Mouse (Mus musculus): ENCODE measurements at regions not wholly inside any gene's neighbourhood (a gene's known extent, or its start where the extent isn't known, plus 50 kb on each side); places are given as distances from the start of the nearest gene placed in this dataset.
A peak's percentile ranks its signal among the peaks of the same experiment; 100 is the strongest.

- no peaks in the 10 kb centered on the region for H3K79me2 ChIP-seq (ENCODE audit: control insufficient read depth, insufficient read depth)
- H3K4me3 ChIP-seq: no peak overlapping the region
- H3K4me2 ChIP-seq (ENCODE audit: low read depth): no peak overlapping the region
- TF ChIP-seq SRF (IDR thresholded peaks at IDR 0.05; ENCODE audit: control insufficient read depth, insufficient read length, low read depth) (no peak), USF1 (IDR thresholded peaks at IDR 0.05; ENCODE audit: low read depth) (no peak), TCF12 (IDR thresholded peaks at IDR 0.05; ENCODE audit: insufficient read depth, poor library complexity, severe bottlenecking) (no peak), CEBPB (IDR thresholded peaks at IDR 0.05; ENCODE audit: insufficient read depth, poor library complexity, severe bottlenecking) (no peak), POLR2A (IDR thresholded peaks at IDR 0.05; ENCODE audit: insufficient read length, low read depth) (no peak), REST (IDR thresholded peaks at IDR 0.05; ENCODE audit: insufficient read depth, insufficient read length) (no peak), E2F4 (IDR thresholded peaks at IDR 0.05; ENCODE audit: insufficient read depth) (no peak), MYOD1 (IDR thresholded peaks at IDR 0.05; ENCODE audit: control insufficient read depth in 1 of 3, insufficient read length in 2 of 3, low read depth in 2 of 3) (no peak)
- no peaks in the 10 kb centered on the region for H3K36me3 ChIP-seq (ENCODE audit: control insufficient read depth, insufficient read depth)
- no peak overlapping the region for H3ac ChIP-seq (ENCODE audit: control insufficient read depth, insufficient read length)
- H3K27me3 ChIP-seq (ENCODE audit: control insufficient read depth, insufficient read depth, insufficient read length): no peaks in the 10 kb centered on the region
Observed at GRCm38 (mm10) chr10:120565992-120566391, 89.7 kb upstream of the Hmga2 start.

GRCm38 (mm10) chr10:120564859-120565258, 88.6 kb upstream of the Hmga2 start:
- H3K36me3 ChIP-seq (ENCODE audit: control insufficient read depth, insufficient read depth): no peaks in the 10 kb centered on the region
- no peaks in the 10 kb centered on the region for H3K27me3 ChIP-seq (ENCODE audit: control insufficient read depth, insufficient read depth, insufficient read length)
- no peak overlapping the region for H3ac ChIP-seq (ENCODE audit: control insufficient read depth, insufficient read length)
- H3K79me2 ChIP-seq (ENCODE audit: control insufficient read depth, insufficient read depth): no peaks in the 10 kb centered on the region
- TF ChIP-seq CEBPB (IDR thresholded peaks at IDR 0.05; ENCODE audit: insufficient read depth, poor library complexity, severe bottlenecking): no peak
- no peak for TF ChIP-seq MYOD1 (IDR thresholded peaks at IDR 0.05; ENCODE audit: control insufficient read depth in 1 of 3, insufficient read length in 2 of 3, low read depth in 2 of 3)
- TF ChIP-seq REST (IDR thresholded peaks at IDR 0.05; ENCODE audit: insufficient read depth, insufficient read length): no peak
- TF ChIP-seq SRF (IDR thresholded peaks at IDR 0.05; ENCODE audit: control insufficient read depth, insufficient read length, low read depth): no peak
- TF ChIP-seq POLR2A (IDR thresholded peaks at IDR 0.05; ENCODE audit: insufficient read length, low read depth): no peak
- no peak for TF ChIP-seq MAX (IDR thresholded peaks at IDR 0.05; ENCODE audit: low read depth)
- no peak for TF ChIP-seq TCF12 (IDR thresholded peaks at IDR 0.05; ENCODE audit: insufficient read depth, poor library complexity, severe bottlenecking)
- TF ChIP-seq USF1 (IDR thresholded peaks at IDR 0.05; ENCODE audit: low read depth): no peak
- no peak for TF ChIP-seq POLR2AphosphoS2 (IDR thresholded peaks at IDR 0.05; ENCODE audit: insufficient read length, low read depth)
- no peak for TF ChIP-seq MYOG (IDR thresholded peaks at IDR 0.05; ENCODE audit: control insufficient read depth in 1 of 3, insufficient read depth in 1 of 3, insufficient read length in 2 of 3, low read depth in 2 of 3)
- H3K4me3 ChIP-seq: no peak overlapping the region
- H3K4me2 ChIP-seq (ENCODE audit: low read depth): no peak overlapping the region

- Histone ChIP-seq H3K36me3 (ENCODE audit: control insufficient read depth, insufficient read depth) (no peaks in the 10 kb centered on the region), H3K79me2 (ENCODE audit: control insufficient read depth, insufficient read depth) (no peaks in the 10 kb centered on the region), H3ac (ENCODE audit: control insufficient read depth, insufficient read length) (no peak overlapping the region), H3K4me3 (no peak overlapping the region), H3K27me3 (ENCODE audit: control insufficient read depth, insufficient read depth, insufficient read length) (no peaks in the 10 kb centered on the region), H3K4me2 (ENCODE audit: low read depth) (no peak overlapping the region)
- TF ChIP-seq TCF12 (IDR thresholded peaks at IDR 0.05; ENCODE audit: insufficient read depth, poor library complexity, severe bottlenecking) (no peak), TCF3 (IDR thresholded peaks at IDR 0.05; ENCODE audit: insufficient read length, low read depth) (no peak), REST (IDR thresholded peaks at IDR 0.05; ENCODE audit: insufficient read depth, insufficient read length) (no peak), E2F4 (IDR thresholded peaks at IDR 0.05; ENCODE audit: insufficient read depth) (no peak), POLR2AphosphoS2 (IDR thresholded peaks at IDR 0.05; ENCODE audit: insufficient read length, low read depth) (no peak), MYOG (IDR thresholded peaks at IDR 0.05; ENCODE audit: control insufficient read depth in 1 of 3, insufficient read depth in 1 of 3, insufficient read length in 2 of 3, low read depth in 2 of 3) (no peak), CEBPB (IDR thresholded peaks at IDR 0.05; ENCODE audit: insufficient read depth, poor library complexity, severe bottlenecking) (no peak), SRF (IDR thresholded peaks at IDR 0.05; ENCODE audit: control insufficient read depth, insufficient read length, low read depth) (no peak)
Observed at GRCm38 (mm10) chr10:120563926-120564325, 87.7 kb upstream of the Hmga2 start.

- Histone ChIP-seq H3K27me3 (ENCODE audit: control insufficient read depth, insufficient read depth, insufficient read length) (no peaks in the 10 kb centered on the region), H3K79me2 (ENCODE audit: control insufficient read depth, insufficient read depth) (no peaks in the 10 kb centered on the region), H3ac (ENCODE audit: control insufficient read depth, insufficient read length) (no peak overlapping the region), H3K4me2 (ENCODE audit: low read depth) (no peak overlapping the region), H3K36me3 (ENCODE audit: control insufficient read depth, insufficient read depth) (no peaks in the 10 kb centered on the region), H3K4me3 (no peak overlapping the region)
- no peak for TF ChIP-seq REST (IDR thresholded peaks at IDR 0.05; ENCODE audit: insufficient read depth, insufficient read length)
- TF ChIP-seq POLR2AphosphoS2 (IDR thresholded peaks at IDR 0.05; ENCODE audit: insufficient read length, low read depth): no peak
- TF ChIP-seq MAX (IDR thresholded peaks at IDR 0.05; ENCODE audit: low read depth): no peak
- TF ChIP-seq SRF (IDR thresholded peaks at IDR 0.05; ENCODE audit: control insufficient read depth, insufficient read length, low read depth): no peak
- TF ChIP-seq POLR2A (IDR thresholded peaks at IDR 0.05; ENCODE audit: insufficient read length, low read depth): no peak
- no peak for TF ChIP-seq CEBPB (IDR thresholded peaks at IDR 0.05; ENCODE audit: insufficient read depth, poor library complexity, severe bottlenecking)
- TF ChIP-seq E2F4 (IDR thresholded peaks at IDR 0.05; ENCODE audit: insufficient read depth): no peak
- no peak for TF ChIP-seq MYOG (IDR thresholded peaks at IDR 0.05; ENCODE audit: control insufficient read depth in 1 of 3, insufficient read depth in 1 of 3, insufficient read length in 2 of 3, low read depth in 2 of 3)
- no peak for TF ChIP-seq MYOD1 (IDR thresholded peaks at IDR 0.05; ENCODE audit: control insufficient read depth in 1 of 3, insufficient read length in 2 of 3, low read depth in 2 of 3)
- TF ChIP-seq TCF12 (IDR thresholded peaks at IDR 0.05; ENCODE audit: insufficient read depth, poor library complexity, severe bottlenecking): no peak
- TF ChIP-seq USF1 (IDR thresholded peaks at IDR 0.05; ENCODE audit: low read depth): no peak
- TF ChIP-seq TCF3 (IDR thresholded peaks at IDR 0.05; ENCODE audit: insufficient read length, low read depth): no peak
Observed at GRCm38 (mm10) chr10:120561821-120562220, 85.6 kb upstream of the Hmga2 start.

GRCm38 (mm10) chr10:120557850-120558447, 81.7 kb upstream of the Hmga2 start:
- Histone ChIP-seq H3K4me2 (ENCODE audit: low read depth) (no peak overlapping the region), H3K36me3 (ENCODE audit: control insufficient read depth, insufficient read depth) (no peaks in the 10 kb centered on the region), H3K27me3 (ENCODE audit: control insufficient read depth, insufficient read depth, insufficient read length) (no peaks in the 10 kb centered on the region), H3K79me2 (ENCODE audit: control insufficient read depth, insufficient read depth) (no peaks in the 10 kb centered on the region), H3ac (ENCODE audit: control insufficient read depth, insufficient read length) (no peak overlapping the region), H3K4me3 (no peak overlapping the region)
- TF ChIP-seq REST (IDR thresholded peaks at IDR 0.05; ENCODE audit: insufficient read depth, insufficient read length): no peak
- peak in 1 of 3 experiments; percentile 36 for TF ChIP-seq MYOD1 (IDR thresholded peaks at IDR 0.05; ENCODE audit: control insufficient read depth in 1 of 3, insufficient read length in 2 of 3, low read depth in 2 of 3)
